Mouse (Mus musculus) telencephalon, adult 2 months (tissue): ENCODE results near the gene Abhd17a.
A peak's percentile ranks its signal among the peaks of the same experiment; 100 is the strongest.

Source experiments
- DNase-seq: peaks from one replicate; pipeline ENCODE4 v3.0.0-alpha.2; 2011; ENCODE audit warnings: low read depth, low spot score

The Abhd17a gene

DNA sequence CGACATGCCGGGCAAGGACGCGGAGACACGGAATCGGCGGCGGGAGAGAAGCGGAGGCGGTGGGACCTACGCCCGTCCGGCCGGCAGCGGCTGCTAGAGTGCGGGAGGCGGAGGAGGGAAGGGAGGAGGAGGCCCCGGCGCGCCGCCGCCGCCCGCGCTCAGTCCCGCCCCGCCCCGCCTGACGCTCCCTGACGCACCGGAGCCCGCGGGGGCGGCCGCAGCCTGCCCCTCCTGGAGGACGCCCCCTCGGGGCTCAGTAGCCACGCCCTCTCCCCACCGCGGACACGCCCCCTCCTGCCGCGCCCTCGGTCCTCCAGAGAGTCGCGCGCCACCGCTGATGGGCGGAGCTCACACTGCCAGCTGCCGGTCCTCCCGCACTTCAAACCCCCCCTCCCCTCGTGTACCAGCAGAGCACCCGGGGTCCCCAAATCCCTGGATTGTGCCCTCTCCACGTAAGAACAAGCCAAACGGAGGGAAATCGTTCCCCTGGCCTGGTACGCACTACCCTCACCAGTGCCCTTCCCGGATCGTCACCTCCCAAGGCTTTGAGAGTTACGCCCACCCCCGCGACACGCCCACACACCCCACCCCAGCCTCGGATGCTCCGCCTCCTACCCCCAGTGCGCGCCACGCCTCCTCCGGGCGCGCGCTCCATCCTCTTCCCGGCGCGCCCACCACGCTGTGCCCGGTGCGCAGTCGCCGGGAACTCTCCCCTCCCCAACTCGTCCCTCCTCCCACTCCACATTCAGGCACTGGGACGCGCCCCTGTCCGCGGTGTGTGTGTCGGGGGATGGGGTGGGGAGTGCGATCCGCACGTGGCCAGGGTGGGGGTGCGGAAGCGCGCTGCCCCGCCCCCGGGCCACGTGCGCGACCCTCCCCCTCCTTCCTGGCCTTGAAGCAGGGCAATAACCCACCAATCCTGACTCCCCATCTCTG is 12.7 kb downstream of the Abhd17a start, which contains the start of gene Klf16:
Gene Klf16 (minus strand): TSS at position 127 of the 936 bp plus-strand sequence.
- DNase-seq: peak; percentile 80

DNA sequence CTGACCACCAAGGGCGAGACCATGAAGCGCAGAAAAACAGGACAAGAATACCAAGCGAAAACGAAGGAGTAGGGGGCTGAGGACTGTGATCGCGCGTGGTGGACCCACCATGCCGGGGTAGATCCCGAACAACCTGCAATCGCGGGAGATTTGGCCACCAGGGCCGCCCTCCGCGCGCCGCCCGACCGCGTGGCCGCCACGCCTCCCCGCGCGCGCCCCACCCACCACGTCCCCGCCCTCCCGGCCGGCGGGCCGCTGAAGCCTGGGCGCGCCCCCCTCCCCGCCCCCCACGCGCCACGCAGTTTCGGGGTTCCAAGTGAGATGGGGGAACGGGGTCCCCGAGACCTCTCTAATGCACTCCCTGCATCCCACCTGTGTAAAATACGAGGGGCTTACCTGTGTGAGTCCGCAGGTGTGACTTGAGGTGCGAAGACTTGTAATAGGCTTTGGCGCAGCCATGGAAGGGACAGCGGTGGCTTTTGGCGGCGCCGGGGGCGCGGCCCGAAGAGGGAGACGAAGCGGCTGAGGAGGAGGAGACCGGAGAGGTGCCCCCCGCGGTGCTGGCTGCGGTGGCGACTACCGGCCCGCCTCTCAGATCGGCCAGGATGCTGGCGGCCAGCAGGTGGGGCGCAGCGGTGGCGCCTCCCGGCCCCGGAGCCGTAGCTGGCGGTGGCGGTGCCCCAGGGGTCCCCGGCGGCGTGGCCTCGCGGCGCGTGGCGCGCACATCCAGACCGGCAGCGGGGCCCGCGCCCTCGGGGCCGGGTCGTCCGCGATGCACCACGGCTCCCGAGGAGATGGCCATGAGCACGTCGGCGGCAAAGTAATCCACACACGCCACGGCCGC is 13.6 kb downstream of the Abhd17a start:
- DNase-seq: no peak

- DNase-seq: no peak
These were observed 14.2 kb downstream of the Abhd17a start for GRCm38 (mm10) chr10:80575925-80576324.

DNA sequence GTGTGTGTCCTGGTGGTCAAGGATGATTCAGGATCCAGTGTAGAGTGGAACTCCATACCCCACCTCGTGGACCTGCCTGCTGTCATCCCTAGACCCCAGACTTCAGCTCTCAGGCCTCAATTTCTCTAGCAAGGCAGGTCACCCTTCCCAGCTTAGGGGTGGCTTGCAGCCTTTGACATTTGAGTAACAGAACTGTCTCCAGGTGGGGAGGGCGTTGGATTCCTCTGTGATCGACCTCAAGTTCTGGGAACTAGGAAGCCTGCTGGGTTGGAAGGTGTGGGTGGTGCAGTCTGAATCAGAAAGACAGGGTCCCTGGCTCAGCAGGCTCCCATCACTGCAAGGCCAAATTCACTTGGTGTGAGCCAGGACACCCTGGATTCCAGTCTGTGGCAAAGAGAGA is 15.2 kb downstream of the Abhd17a start:
- no peak for DNase-seq

GRCm38 (mm10) chr10:80573944-80574343 is 16.2 kb downstream of the Abhd17a start:
- peak; percentile 85 for DNase-seq

GRCm38 (mm10) chr10:80572477-80572876 is 17.7 kb downstream of the Abhd17a start:
- no peak for DNase-seq

DNA sequence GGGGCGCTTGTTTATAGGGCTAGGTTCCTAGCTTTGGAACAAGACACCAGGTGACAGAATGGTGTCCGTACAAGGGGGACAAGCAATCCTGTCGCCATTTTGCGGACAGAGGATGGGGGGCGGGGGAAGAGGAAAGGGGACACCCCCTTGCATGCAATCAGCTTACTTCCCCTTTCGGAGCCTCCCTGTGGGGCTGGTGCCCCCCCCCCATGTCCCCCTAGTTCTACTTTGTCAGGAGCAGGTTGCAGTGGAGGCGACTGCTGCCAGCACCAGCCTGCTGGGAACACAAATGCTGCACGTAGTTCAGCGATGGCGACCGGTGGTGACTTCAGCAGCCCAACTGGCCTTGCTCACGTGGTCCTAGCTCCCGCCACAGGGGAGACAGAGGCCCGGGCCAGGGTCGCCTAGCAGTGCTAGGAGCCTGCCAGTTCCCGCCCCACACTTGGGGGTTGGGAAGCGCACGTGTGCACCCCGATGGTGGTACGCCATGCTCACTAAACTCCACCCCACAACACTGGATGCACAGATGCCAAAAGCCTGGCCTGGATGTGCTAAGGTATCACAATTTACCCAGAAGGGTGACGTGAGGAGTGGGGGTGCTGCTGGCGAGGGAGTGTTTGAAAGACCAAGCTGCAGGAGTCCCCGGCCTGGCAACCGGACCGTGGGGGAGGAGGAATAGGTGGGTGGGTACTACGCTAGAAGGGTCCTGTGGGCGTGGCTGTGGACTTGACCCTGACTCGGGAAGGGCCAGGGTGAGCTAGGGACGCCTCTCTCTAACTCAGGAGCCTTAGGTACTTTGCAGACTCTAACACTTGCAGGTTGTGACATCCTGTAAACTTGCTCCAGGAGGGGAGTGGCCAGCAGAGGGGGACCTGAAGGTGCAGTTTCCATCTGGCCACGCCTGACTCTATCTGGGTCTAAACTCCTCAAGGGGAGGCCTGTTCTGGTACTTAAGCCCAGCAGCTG is 19.0 kb downstream of the Abhd17a start:
- DNase-seq: no peak

DNA sequence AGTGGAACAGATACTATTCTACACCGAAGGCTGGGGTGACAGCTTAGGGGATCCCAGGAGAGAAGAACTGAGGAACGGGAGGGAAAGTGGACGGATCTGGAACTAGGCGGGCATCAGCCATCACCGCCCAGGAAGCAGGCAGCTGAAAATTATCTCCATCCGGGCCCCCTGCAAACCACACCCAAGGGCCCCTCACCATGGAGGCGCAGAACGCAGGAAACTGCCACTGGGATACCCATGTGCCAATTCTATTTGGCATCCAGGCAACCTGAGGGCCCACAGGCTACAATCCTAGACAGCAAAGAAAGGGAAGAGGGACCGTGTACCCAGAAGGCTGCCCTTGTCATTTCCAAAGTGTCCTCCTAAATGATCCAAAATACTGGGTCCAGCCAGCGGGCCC is 19.7 kb downstream of the Abhd17a start:
- DNase-seq: no peak

- no peak for DNase-seq
These were observed 20.5 kb downstream of the Abhd17a start for GRCm38 (mm10) chr10:80569664-80570066.

GRCm38 (mm10) chr10:80568876-80569275 is 21.3 kb downstream of the Abhd17a start:
- DNase-seq: no peak

- peak; percentile 77 for DNase-seq
These were observed 23.6 kb downstream of the Abhd17a start for GRCm38 (mm10) chr10:80566375-80567092.

- DNase-seq: peak; percentile 95
These were observed 28.8 kb downstream of the Abhd17a start, which contains the start of gene Rexo1 for GRCm38 (mm10) chr10:80561116-80561944. Gene Rexo1 (minus strand): TSS chr10:80561560.

DNA sequence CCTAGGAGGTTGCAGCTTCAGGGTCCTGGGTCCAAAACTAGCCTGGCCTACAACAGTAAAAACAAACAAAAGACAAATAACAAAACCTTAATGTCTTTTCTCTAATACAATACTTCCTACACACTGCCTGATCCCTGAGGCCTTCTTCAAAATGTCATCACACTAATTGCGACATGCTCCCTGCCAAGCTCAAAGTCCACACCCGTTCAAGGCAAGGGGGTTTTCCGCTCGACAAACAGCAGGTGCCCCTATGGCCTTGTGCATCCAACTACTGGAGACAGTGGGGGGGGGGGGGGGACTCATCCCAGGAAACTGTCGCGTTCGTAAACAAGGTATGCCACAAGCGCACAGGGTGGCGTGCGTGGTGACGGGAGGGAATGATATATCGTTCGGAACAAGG is 29.5 kb downstream of the Abhd17a start:
- DNase-seq: no peak

DNA sequence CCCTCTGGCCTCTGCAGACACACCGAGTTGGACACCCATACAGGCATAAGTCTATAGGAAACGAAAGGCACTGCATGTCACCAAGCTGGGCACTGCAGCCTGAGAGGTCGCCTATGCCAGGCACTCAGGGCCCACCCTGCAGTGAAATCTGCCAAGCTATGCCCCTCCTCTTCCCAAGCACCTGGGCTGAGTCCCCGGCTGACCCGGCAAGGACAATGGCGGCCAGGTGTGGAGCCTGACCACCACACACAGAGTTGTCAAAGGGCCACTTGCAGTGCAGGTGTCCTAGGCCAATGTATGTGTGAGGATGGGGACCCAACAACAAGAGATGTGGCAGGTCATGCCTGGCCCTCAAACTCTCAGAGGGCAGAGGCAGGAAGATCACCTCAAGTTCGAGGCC is 30.7 kb downstream of the Abhd17a start:
- no peak for DNase-seq

DNA sequence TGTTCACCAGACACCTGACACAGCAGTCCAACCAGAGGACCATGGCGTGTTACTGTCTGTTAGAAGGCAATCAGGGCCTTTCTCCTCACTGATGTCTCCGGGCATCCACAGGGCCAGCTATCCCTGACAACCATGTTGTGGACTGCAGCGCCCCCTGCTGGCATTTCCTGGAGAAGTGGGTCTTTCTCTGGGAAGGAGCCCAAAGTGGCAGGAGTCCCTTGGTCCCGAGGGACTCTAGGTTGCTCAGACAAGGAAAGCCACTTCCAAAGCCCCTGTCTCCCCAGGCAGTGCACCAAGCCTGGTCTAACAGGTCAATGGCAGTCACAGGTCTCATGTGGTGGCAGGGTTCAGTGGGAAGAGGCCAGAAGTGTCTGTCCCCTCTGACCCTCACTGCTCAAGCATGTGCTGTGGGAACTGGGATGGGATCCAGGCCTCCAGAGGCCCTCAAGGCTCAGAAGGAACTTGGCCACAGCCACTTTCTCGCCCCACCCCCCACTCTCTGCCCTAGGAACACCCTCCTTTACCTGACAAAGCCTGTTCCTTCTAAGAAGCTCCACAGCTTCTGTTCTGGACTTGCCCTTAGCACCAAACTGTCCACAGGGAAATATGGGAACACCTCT is 32.7 kb downstream of the Abhd17a start:
- DNase-seq: no peak

DNA sequence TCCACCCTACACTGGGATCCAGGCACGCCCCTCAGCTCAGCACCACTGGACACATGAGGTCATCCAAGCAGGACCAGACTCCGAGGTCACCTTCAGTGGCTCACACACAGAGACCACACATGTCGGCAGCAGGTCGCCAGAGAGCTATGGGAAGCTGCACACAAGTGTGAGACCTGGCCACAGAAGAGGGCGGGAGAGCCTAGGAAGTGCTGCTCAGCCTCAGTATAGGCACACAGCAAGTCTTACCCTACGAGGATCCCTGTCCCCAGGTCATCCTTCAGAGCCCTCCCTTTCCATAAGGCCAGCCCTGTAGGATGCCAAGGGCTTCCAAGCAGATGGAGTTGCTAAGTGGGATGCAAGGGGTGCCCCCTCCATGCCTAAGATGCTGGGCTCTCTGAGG is 36.1 kb downstream of the Abhd17a start:
- no peak for DNase-seq

GRCm38 (mm10) chr10:80553575-80553974 is 36.6 kb downstream of the Abhd17a start:
- no peak for DNase-seq

- DNase-seq: no peak
These were observed 37.8 kb downstream of the Abhd17a start for GRCm38 (mm10) chr10:80552364-80552763.

DNA sequence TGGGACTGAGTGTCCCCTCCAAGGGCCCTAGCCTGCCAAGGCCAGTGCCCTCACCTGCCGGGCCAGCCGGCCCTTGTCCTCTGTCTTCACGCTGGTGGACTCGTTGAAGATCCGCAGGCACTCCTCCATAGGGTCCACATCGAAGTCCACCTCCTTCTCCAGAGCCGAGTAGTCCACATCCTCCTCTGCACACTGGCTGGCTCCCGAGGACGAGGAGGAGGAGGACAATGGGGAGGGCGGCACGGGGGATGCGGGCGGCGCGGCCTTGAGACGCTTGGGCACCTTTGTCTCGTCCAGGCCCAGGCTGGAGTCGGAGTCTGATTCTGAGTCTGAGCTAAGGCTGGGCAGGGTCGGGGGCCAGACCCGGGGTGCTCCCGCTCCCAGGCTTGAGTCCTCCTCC is 40.9 kb downstream of the Abhd17a start:
- no peak for DNase-seq
